Mouse (Mus musculus) C2C12 (cell line): ENCODE results near the gene Psmc3ip.

Experiments used
- CTCF ChIP-seq: IDR thresholded peaks from one replicate; pipeline ENCODE4 v1.5.1; 2011; ENCODE audit not compliant: control insufficient read depth, insufficient read depth, insufficient read length
- MAX ChIP-seq: IDR thresholded peaks from one replicate; pipeline ENCODE4 v1.6.1; 2011; ENCODE audit warnings: mild to moderate bottlenecking, control low read depth
- MYOD1 ChIP-seq: IDR thresholded peaks from one replicate; pipeline ENCODE4 v1.6.1; 2011; ENCODE audit warnings: low read depth; ENCODE audit not compliant: control insufficient read depth, insufficient read length

DNA sequence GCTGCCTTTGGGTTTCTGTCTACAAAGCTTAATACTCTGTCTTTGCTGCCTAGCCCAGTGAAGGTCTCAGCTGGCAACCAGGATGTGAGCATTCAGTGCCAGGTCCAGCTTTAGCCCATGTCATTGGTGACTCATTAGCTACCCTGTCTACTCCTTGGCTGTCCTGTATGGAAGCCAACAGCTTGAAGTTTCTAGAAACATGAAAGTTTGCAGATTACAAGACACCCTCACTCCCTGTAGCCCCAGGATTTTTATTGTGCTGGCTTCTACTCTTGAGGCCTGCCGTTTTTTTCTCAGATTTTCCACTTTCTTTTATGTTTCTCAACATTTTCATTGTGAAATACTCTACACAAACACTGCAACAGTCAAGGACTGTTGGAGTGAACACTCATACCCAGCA lies 5.3 kb downstream of the Psmc3ip start:
- TF ChIP-seq CTCF (no peak), MAX (no peak), MYOD1 (no peak)
